ENCODE assay signal across 24 mouse cellular contexts in the genomic region with DNA sequence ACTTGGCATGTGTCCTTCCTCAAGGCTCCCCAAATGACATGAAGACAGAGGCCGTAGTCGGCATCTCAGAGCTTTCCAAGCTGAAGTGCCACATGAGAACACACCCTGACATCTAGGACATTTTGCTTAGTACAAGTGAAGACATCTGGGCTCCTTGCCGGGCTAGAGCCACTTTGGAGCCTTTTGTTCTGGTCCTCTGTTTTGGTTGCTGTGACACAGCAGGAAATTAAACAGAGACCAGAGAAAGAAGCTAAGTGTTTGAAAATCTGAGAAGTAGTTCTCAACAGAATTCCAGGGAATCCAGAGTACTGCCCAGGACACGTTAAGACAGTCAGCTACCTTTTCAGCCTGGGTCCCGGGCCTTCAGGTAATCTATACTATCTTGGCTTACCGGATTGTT.
"Had no signal": no experiment of that assay in that cellular context is flagged by ENCODE, and none has a peak within 500 bp of the region (broad histone marks: within the 10 kb centered on the region; RNA-seq: fewer than 3 reads in every experiment).

No protein-coding gene starts in this region.

- DNase-seq: gastrocnemius, adult 2 months; gastrocnemius, postnatal 10 days; gastrocnemius, postnatal 25 days; heart, adult 18-20 months; heart, postnatal 10 days; heart, postnatal 4 days; kidney, adult 18-20 months; kidney, adult 8-10 months; kidney, postnatal 10 days; kidney, postnatal 25 days; kidney, postnatal 4 days had no signal

- ATAC-seq: hindbrain, embryonic 16.5 days; inflammation-experienced regulatory T-cells, adult 6 months; intestine, embryonic 15.5 days; intestine, postnatal 0 days had no signal

- H3K4me3 ChIP-seq: gastrocnemius, adult 2 months; heart, embryonic 10.5 days; heart, embryonic 12.5 days; hindbrain, embryonic 10.5 days; hindbrain, embryonic 12.5 days; intestine, embryonic 15.5 days; layer of hippocampus, adult 2 months; left cerebral cortex, adult 2 months; limb, embryonic 10.5 days; limb, embryonic 12.5 days had no signal

- H3K27me3 ChIP-seq: hindbrain, embryonic 12.5 days; intestine, embryonic 15.5 days; limb, embryonic 12.5 days had no signal

- H3K36me3 ChIP-seq: intestine, embryonic 15.5 days had no signal

- H3K4me1 ChIP-seq: heart, embryonic 12.5 days; hindbrain, embryonic 10.5 days; intestine, embryonic 15.5 days; limb, embryonic 10.5 days; limb, embryonic 12.5 days had no signal

- H3K4me2 ChIP-seq: heart, embryonic 12.5 days; hindbrain, embryonic 12.5 days; hindbrain, embryonic 14.5 days; intestine, embryonic 15.5 days; limb, embryonic 12.5 days had no signal

- H3K9ac ChIP-seq: heart, embryonic 12.5 days; hindbrain, embryonic 12.5 days; hindbrain, embryonic 14.5 days; intestine, embryonic 15.5 days; limb, embryonic 12.5 days had no signal

- H3K27ac ChIP-seq: gastrocnemius, adult 2 months; heart, embryonic 10.5 days; hindbrain, embryonic 10.5 days; hindbrain, embryonic 12.5 days; hindbrain, embryonic 14.5 days; intestine, embryonic 15.5 days; layer of hippocampus, adult 2 months; left cerebral cortex, adult 2 months; limb, embryonic 10.5 days; limb, embryonic 12.5 days had no signal

- H3K9me3 ChIP-seq: heart, embryonic 10.5 days; heart, embryonic 12.5 days; hindbrain, embryonic 10.5 days; hindbrain, embryonic 12.5 days; intestine, embryonic 15.5 days; limb, embryonic 10.5 days; limb, embryonic 12.5 days had no signal
